Mouse (Mus musculus): ENCODE data around the gene Uba52.

DNA sequence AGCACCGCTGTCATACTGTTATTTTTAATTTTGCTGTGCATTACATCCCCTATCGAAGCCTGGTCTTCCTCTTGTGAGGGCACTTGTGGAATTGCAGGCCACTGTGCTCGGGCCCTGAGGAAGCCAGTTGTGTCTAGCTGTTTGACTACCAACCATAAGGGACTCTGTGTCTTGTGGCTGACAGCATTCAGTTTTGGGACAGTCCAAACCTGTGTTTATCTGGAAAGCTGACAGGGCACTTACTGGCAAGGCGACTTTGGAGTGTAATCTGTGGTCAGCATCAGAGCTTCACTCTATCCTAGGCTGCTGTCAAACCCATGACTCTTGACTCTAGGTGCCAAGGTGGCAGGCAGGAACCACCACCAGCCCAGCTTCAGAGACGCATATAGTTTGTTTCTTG lies 30.5 kb upstream of the Uba52 start:
- TF ChIP-seq CTCF (IDR thresholded peaks at IDR 0.05; ENCODE audit: extremely low read depth, insufficient read length, insufficient replicate concordance, low read depth, low read length) (no peak), POLR2A (IDR thresholded peaks at IDR 0.05; ENCODE audit: low read depth, low read length) (no peak)
